Mouse (Mus musculus): ENCODE results near the gene Stxbp5l. TPM values are rescaled to one million over a fixed set of nuclear protein-coding genes. Genes with fewer than 3 reads are reported as not detected.

The Stxbp5l gene
- polyA plus RNA-seq, 1 experiment from 2014 or later = 7.8 TPM

Other genes starting within 250 kb of the Stxbp5l start
- gene Gtf2e1, start 154.8 kb upstream of the Stxbp5l start, polyA plus RNA-seq (2014; fragmentation: Nextera tagmentation; extraction: Ambion mirVana) = 50.5 and 50.8 TPM in 2 replicates
- gene Rabl3, start 154.9 kb upstream of the Stxbp5l start, polyA plus RNA-seq (2014; fragmentation: Nextera tagmentation; extraction: Ambion mirVana) = 42.1 and 45.6 TPM in 2 replicates
- gene Hgd, start 195.2 kb upstream of the Stxbp5l start, polyA plus RNA-seq (2014; fragmentation: Nextera tagmentation; extraction: Ambion mirVana) = not detected in 2 replicates

Data from hindbrain, embryonic 11.5 days (tissue).